Mouse (Mus musculus): ENCODE measurements around the gene Fbn1.

Gene Fbn1

DNA sequence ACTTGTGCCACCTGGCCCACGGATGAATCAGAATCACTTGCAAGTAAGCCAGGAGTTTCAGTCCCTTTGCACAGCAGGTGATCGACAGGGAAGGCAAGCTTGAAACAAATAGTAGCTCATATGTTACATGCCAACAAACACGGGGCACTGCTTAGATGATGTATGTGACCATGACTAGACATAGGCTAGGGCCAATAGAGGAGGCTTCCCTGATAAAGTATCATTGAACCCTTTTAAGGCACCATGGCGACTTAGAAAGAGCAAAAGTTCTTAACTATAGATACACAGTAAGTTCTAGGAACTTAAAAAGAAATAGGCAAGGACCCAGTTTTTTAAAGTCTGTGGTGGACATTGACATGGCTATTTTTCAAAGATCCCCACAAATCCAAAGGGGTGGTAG lies at the start of gene Fbn1:
Gene Fbn1, minus strand, starts transcription at position 101 of the 400 bp plus-strand sequence.
- DNase-seq (ENCODE audit: low read depth, low spot score): no peak

DNA sequence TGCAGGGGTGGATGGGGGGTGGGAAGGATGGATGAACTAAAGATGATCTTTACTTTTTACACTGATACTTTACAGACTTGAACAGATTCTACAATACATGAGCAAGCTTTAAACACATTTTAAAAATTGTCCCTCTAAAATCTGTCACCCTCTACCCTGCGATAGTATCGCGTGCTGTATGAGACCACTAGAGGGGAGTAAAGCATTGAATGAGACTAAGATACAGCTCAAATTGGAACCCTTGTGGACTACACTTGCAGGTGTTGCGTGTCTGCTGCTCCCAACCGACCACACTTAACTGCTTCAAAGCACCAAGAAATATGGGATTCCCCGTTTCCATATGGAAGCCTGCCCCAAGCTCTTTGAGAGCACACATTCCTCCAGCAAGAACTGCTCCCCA lies 48.0 kb upstream of the Fbn1 start:
- no peak for DNase-seq (ENCODE audit: low read depth, low spot score)

GRCm38 (mm10) chr2:125548806-125549578 lies 41.2 kb upstream of the Fbn1 start:
- DNase-seq (ENCODE audit: low read depth, low spot score): peak; percentile 74

GRCm38 (mm10) chr2:125544986-125545385 lies 37.2 kb upstream of the Fbn1 start:
- no peak for DNase-seq (ENCODE audit: low read depth, low spot score)

GRCm38 (mm10) chr2:125543646-125544045 lies 35.9 kb upstream of the Fbn1 start:
- DNase-seq (ENCODE audit: low read depth, low spot score): no peak

DNA sequence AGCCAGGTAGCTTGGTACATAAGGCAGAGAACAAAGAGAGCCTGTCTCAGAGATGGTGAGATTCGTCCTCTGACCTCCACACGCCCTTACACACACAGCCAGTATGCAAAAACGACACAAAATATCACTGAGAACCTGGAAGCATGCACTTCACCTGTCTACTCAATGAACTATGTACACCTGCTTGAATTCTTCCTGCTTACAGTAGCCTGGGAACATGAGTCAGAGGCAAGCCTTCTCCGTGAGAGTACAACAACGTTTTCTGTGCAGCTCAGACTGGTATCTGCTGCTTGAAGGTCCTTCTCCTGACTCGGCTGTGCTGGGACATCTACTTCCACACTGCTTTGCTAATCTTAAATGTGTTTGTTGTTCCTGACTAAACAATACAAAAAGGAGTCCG lies 33.7 kb upstream of the Fbn1 start:
- no peak for DNase-seq (ENCODE audit: low read depth, low spot score)

DNA sequence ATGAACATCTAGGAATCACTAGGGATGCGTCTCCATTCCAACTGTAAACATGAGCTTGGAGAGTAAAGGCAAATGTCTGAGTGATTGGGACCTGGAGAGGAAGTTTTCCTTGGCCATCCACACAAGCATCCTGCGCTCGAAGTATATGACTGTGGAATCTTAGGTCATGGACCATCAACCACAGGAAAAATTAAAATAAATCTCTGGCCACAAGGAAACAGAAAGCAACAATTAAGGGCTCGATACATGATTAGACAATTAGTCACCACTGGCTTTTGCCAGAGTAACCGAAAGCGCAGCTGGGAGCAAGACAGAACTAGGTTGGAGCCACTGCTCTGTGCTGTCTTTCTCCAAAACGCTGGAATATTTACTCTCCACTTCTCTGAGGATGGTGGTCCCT lies 32.8 kb upstream of the Fbn1 start:
- DNase-seq (ENCODE audit: low read depth, low spot score): no peak

DNA sequence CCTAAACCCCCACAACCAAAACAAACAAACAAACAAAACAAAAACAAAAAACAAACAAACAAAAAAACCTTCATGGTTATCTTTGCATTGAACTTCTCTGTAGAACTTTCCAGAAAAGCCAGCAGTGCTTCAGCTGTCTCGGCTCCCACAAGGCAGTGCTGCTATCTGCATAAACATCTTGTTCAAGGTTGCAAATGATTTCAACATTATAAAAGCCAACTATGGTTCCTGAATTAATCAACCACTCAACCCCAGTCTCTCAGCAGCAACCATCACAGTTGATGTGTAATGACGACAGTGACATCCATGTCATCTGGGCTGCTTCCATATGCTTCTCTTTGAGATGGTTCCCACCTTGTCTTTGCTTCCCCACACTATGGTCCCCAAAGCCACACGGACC lies 31.8 kb upstream of the Fbn1 start:
- DNase-seq (ENCODE audit: low read depth, low spot score): no peak

GRCm38 (mm10) chr2:125530665-125531064 lies 22.9 kb upstream of the Fbn1 start:
- no peak for DNase-seq (ENCODE audit: low read depth, low spot score)

GRCm38 (mm10) chr2:125526566-125526965 lies 18.8 kb upstream of the Fbn1 start:
- DNase-seq (ENCODE audit: low read depth, low spot score): no peak

- no peak for DNase-seq (ENCODE audit: low read depth, low spot score)
Measured at GRCm38 (mm10) chr2:125525484-125525883, 17.7 kb upstream of the Fbn1 start.

- peak; percentile 49 for DNase-seq (ENCODE audit: low read depth, low spot score)
Measured at GRCm38 (mm10) chr2:125516594-125516993, 8.8 kb upstream of the Fbn1 start.

DNA sequence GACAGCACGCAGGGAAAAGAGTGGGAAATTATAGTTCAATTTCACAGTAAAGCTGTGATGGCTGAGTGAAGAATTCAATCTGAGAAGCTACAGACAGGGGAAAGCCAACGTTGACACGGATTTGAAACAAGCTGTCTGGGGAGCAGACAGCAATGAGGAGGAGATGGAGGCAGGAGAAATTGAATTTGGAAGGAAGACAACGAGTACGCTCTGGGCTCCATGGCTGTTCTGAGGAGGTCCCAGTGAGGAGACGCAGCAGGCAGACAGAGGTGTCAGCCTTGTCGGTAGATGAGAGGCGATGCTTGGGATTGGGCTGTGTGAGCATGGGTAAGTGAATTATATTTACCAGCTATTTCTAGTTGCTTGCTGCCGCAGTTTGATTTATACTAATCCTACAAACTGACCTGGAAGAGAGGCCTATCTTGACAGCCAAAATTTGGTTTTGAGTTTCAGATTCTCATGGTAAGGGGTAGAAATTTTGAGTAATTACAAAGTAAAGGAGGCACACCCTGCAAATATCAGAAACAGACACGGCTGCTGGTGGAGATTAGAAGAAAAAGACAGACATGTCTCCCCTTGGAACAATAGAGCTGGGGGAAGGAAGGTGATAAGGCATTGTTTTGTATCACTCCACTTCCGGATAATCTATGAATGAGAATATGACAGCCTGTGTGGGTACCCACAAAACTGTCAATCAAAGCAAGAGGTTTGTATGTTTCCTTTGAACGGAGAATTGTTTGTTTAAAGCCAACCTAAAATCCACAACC lies 7.7 kb upstream of the Fbn1 start:
- DNase-seq (ENCODE audit: low read depth, low spot score): no peak

DNA sequence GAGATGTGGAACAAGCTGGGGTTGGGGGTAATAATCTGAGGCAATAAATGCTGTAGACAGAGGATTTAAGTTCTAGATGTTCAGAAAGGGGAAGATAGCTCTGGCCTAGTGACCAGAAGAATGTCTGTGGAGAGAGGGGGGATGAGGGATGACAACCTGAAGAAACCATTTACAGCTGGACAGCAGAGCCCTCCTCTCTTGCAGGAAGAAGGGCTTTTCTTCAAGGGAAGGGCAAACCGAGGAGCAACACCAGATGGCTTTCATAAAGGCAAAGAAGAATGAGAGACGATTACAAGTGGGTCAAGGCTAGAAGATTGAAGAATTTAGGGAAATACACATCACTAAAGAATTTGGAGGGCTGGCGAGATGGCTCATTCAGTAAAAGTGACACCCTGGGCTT lies 6.6 kb upstream of the Fbn1 start:
- no peak for DNase-seq (ENCODE audit: low read depth, low spot score)

- no peak for DNase-seq (ENCODE audit: low read depth, low spot score)
Measured at GRCm38 (mm10) chr2:125512544-125512943, 4.8 kb upstream of the Fbn1 start.

DNA sequence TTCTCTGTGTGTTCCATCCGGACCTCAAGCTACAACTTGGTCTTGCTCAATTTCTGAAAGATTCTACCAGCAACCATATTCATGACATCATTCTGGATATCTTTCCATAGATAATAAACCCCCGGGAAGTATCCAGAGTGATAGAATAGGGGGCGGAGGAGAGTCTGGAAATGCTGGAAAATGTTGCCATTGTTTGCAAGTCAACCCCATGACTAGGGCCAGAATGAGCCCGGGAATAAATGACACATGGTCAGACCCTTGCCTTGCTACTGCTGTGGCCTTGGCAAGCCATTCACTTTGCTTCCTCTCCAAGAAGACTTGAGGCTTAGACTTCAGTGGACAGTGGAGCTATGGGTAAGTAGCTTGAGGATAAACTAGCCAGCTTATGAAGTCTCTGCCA lies 4.1 kb upstream of the Fbn1 start:
- DNase-seq (ENCODE audit: low read depth, low spot score): no peak

DNA sequence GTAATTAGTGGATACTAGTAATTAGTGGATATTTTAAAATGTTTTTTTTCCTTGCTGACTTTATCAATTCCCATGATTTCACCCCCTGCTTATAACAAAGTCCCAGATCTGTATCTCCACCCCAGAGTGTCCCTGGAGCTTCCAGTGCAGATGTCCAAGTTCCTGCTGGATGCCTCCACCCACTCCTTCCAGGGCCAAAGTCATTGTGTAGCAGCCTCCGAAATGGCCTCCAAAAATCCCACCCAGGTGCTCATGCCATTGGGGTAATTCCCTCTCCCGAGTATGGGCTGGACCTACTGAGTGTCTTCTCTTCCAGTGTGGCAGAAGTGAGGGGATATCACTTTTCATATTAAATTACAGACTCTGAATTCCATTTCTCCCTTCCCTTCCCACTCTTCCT lies 3.0 kb upstream of the Fbn1 start:
- no peak for DNase-seq (ENCODE audit: low read depth, low spot score)

DNA sequence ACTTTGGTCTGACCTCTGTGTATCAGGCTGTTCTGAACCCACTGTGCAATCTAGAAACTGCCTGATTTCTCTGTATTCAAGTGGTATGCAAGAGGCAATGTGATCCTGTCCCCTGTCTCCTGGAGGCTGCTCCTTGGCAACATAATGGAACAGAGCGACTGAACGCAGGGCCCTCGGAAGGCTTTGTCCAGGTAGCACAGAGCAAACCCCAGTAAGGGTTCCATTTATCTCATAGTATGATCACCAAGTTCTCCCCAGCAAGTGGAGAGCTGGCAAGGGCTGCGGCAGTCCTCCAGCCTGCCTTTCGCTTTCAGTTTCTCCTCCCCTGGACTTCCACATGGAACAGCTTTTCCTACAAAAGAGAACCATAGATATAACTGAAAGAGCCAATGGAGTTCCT lies 588 bp upstream of the Fbn1 start:
- DNase-seq (ENCODE audit: low read depth, low spot score): no peak

DNA sequence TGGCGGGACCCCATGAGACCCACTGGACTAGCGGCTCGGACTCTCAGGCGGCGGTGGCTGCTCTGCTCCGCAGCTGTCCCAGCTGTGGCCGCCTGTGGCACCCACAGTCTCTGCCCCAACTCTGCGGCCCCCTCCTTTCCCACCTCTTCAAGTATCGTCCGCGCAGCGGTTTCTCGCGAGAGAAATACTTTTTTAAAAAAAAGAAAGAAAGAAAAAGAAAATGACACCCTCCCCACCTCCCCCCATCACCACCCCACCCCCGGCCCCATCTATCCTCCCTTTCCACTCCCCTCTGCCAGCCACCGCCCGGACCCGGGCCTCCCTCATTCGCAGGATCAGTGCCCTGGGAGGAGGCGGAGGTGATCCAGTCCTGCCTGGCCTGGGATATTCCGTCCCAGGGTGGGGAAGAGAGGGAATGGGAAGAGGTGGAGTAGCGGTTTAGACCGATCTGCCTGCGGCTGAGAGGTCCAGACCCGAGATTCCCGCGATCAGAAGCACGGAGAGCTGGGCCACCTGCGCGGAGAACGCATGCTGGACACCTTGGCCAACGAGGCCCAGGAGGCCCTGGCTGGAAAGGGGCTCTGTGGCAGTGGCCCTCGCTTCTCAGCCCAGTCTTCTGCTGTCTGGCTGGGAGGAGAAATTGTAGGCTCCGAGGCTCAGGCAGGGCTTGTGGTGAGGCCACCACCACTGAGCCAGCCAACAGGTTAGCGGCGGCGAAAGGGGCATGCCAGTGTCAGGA lies 1.3 kb downstream of the Fbn1 start:
- peak; percentile 77 for DNase-seq (ENCODE audit: low read depth, low spot score)

DNA sequence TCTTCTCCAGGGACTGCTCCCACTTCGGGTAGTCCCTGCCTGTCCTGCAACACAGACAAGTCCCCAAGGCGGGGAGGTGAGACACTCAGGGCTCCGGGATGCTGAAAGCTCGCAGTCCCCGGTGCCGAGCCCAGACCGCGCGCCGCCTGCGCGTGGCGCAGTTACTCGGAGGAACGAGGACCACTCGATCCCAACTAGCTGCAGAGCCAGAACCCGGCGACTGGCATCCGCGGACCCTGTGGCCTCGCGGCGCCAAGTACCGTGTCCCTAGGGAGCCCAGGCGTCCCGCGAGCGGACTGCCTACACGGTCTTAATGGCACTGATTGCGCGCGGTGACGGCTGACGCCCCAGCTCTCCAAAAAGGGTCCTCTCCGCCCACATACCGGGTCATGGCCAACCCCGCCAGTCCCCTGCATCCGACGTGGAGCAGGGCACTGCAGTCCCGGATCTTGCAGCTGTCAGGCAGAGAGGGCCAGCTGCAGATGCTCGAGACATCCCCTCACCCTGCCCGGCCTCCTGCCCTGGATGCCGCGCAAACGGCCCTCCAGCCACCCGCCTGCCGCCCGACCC lies 2.0 kb downstream of the Fbn1 start:
- DNase-seq (ENCODE audit: low read depth, low spot score): peak; percentile 60

- DNase-seq (ENCODE audit: low read depth, low spot score): peak; percentile 37
Measured at GRCm38 (mm10) chr2:125505006-125505745, 2.6 kb downstream of the Fbn1 start, which contains the start of gene Gm9913. TSS of gene Gm9913 (plus strand) at chr2:125505089.

Data from forelimb bud, embryonic 11.5 days (tissue).